Mouse (Mus musculus): ENCODE data around the gene Msi1. TPM values are rescaled to one million over a fixed set of nuclear protein-coding genes. Genes with fewer than 3 reads are reported as not detected.
"Not testable (repeated sequence)": the region's sequence is repeated elsewhere in the genome, so short reads cannot be mapped to it uniquely, and the experiment has no call there.

The Msi1 gene
- polyA plus RNA-seq, 1 experiment: 0.95 TPM

GRCm38 (mm10) chr5:115436421-115437124 lies 7.2 kb downstream of the Msi1 start:
- Histone ChIP-seq H3K27ac (ENCODE audit: control insufficient read depth, insufficient read depth, low read depth, low read length, poor library complexity) (no peak overlapping the region; the same call in 1 of the 2 replicates), H3K4me1 (ENCODE audit: control insufficient read depth, insufficient read depth, low read length) (no peaks in the 10 kb centered on the region), H3K4me3 (replicated peaks; ENCODE audit: control insufficient read depth, low read depth, low read length) (no peak overlapping the region)
- 5% methylated on average over 43 of the region's 43 CpGs for WGBS
- TF ChIP-seq POLR2A (IDR thresholded peaks at IDR 0.05; ENCODE audit: borderline replicate concordance, control insufficient read depth, low read depth, low read length) (no peak), CTCF (IDR thresholded peaks at IDR 0.05; ENCODE audit: control insufficient read depth, insufficient read depth, low read length) (no peak)

- Histone ChIP-seq H3K4me1 (ENCODE audit: control insufficient read depth, insufficient read depth, low read length) (no peaks in the 10 kb centered on the region), H3K4me3 (replicated peaks; ENCODE audit: control insufficient read depth, low read depth, low read length) (no peak overlapping the region), H3K27ac (ENCODE audit: control insufficient read depth, insufficient read depth, low read depth, low read length, poor library complexity) (no peak overlapping the region)
- TF ChIP-seq POLR2A (IDR thresholded peaks at IDR 0.05; ENCODE audit: borderline replicate concordance, control insufficient read depth, low read depth, low read length) (no peak), CTCF (IDR thresholded peaks at IDR 0.05; ENCODE audit: control insufficient read depth, insufficient read depth, low read length) (no peak)
- WGBS: 73% methylated on average over 7 of the region's 7 CpGs
These were observed 8.0 kb downstream of the Msi1 start for GRCm38 (mm10) chr5:115437242-115437944.

DNA sequence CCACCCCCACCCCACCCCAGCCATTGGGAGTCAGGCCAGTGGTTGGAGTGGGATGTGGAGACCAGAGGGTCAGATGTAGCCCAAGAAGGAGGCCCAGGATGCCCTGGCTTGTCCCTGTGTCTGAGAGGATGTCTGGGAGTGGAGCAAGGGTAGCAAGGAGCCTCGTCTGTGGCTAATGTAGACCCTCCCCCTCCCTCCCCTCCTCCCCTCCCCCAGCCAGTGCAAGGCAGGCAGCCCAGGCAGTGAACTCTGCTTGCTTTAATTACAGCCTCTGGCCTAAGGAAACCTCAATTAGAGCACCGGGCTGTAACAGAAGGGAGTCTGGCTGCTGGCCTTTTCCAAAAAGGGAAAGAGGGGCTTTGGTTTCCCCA lies 8.5 kb downstream of the Msi1 start:
- Histone ChIP-seq H3K4me1 (ENCODE audit: control insufficient read depth, insufficient read depth, low read length) (no peaks in the 10 kb centered on the region), H3K27ac (ENCODE audit: control insufficient read depth, insufficient read depth, low read depth, low read length, poor library complexity) (no peak overlapping the region), H3K4me3 (replicated peaks; ENCODE audit: control insufficient read depth, low read depth, low read length) (no peak overlapping the region)
- TF ChIP-seq POLR2A (IDR thresholded peaks at IDR 0.05; ENCODE audit: borderline replicate concordance, control insufficient read depth, low read depth, low read length) (no peak), CTCF (IDR thresholded peaks at IDR 0.05; ENCODE audit: control insufficient read depth, insufficient read depth, low read length) (no peak)
- 31% methylated on average over 2 of the region's 2 CpGs for WGBS

DNA sequence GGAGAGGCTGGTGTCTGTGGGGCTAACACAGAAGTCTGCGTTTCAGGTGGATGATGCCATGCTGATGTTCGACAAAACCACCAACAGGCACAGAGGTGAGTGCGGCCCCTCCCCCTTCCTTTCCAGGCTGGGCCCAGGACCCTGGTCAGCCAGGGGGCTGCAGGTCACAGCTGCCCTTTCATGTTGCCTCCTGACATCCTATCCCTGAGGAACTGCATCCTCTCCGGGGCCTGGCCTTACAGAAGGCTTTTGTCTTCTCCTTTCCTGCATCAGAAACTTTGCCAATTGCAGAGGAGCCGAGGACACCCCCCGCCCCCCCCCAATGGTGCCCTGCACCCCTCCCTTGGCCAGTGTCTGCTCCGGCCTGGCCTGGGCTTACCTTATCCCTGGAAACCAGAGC lies 9.3 kb downstream of the Msi1 start:
- Histone ChIP-seq H3K4me3 (replicated peaks; ENCODE audit: control insufficient read depth, low read depth, low read length) (no peak overlapping the region), H3K27ac (ENCODE audit: control insufficient read depth, insufficient read depth, low read depth, low read length, poor library complexity) (no peak overlapping the region), H3K4me1 (ENCODE audit: control insufficient read depth, insufficient read depth, low read length) (no peaks in the 10 kb centered on the region)
- TF ChIP-seq CTCF (IDR thresholded peaks at IDR 0.05; ENCODE audit: control insufficient read depth, insufficient read depth, low read length) (no peak), POLR2A (IDR thresholded peaks at IDR 0.05; ENCODE audit: borderline replicate concordance, control insufficient read depth, low read depth, low read length) (no peak)
- 66% methylated on average over 7 of the region's 7 CpGs for WGBS

DNA sequence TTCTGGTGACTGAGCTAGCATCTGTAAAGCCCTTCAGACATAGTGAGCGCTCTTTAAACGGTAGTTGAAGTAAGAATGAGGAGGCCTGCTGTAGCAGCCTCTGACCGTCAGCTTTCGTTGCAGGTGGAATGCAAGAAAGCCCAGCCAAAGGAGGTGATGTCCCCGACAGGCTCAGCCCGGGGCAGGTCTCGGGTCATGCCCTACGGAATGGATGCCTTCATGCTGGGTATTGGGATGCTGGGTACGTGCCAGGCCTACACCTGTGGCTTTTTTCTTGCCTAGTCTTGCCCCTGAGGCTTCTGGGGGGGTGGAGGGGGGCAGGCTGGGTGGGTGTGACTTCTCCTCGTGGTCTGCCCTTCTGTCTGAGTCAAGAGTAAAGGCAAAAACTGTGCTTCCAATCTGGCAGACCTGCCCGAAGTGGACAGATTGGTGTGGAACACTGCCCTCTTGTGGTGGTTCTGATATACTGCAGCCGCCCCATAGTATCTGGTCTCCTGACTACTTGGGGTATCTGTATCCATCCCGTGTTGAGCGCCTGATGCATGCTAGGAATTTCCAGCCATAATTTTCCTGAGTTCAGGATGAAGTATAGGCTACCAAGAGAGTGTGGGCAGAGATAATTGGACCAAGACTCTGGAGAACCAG lies 11.9 kb downstream of the Msi1 start:
- no peak overlapping the region for H3K27ac ChIP-seq (ENCODE audit: control insufficient read depth, insufficient read depth, low read depth, low read length, poor library complexity)
- no peaks in the 10 kb centered on the region for H3K4me1 ChIP-seq (ENCODE audit: control insufficient read depth, insufficient read depth, low read length)
- TF ChIP-seq CTCF (IDR thresholded peaks at IDR 0.05; ENCODE audit: control insufficient read depth, insufficient read depth, low read length) (peak; percentile 82), POLR2A (IDR thresholded peaks at IDR 0.05; ENCODE audit: borderline replicate concordance, control insufficient read depth, low read depth, low read length) (no peak)
- no peak overlapping the region for H3K4me3 ChIP-seq (replicated peaks; ENCODE audit: control insufficient read depth, low read depth, low read length)
- 41% methylated on average over 14 of the region's 14 CpGs for WGBS

DNA sequence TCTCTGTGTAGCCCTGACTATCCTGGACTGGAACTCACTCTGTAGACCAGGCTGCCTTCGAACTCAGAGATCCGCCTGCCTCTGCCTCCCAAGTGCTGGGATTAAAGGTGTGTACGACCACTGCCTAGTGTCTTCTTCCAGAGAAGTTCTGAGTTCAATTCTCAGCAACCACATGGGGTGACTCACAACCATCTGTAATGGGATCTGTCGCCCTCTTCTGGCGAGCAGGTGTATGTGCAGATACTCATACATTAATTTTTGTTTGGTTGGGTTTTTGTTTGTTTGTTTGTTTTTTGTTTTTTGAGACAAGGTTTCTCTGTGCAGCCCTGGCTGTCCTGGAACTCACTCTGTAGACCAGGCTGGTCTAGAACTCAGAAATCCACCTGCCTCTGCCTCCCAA lies 13.3 kb downstream of the Msi1 start:
- H3K4me3 ChIP-seq (replicated peaks; ENCODE audit: control insufficient read depth, low read depth, low read length); H3K27ac ChIP-seq (ENCODE audit: control insufficient read depth, insufficient read depth, low read depth, low read length, poor library complexity); H3K4me1 ChIP-seq (ENCODE audit: control insufficient read depth, insufficient read depth, low read length): not testable (repeated sequence)
- 46% methylated on average over 5 of the region's 5 CpGs for WGBS
- TF ChIP-seq CTCF (IDR thresholded peaks at IDR 0.05; ENCODE audit: control insufficient read depth, insufficient read depth, low read length): peak; percentile 62

DNA sequence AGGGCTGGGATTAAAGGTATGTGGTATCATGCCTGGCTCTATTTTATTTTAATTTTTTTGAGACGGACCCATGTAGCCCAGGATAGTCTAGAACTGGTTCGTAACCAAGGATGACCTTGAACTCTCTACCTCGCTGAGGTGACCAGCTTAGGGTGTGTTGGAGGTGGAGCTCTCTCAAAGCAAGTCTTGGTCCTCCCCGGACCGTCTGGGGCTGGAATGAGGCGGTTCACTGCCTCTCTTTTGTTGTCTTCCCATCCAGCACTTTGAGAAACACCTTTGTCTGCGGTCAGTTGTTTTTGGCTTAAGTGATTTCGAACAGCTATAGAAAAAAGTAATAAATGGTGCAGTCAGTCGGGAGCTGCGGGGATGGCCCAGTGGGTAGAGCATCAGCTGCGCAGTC lies 14.7 kb downstream of the Msi1 start:
- Histone ChIP-seq H3K4me1 (ENCODE audit: control insufficient read depth, insufficient read depth, low read length) (no peaks in the 10 kb centered on the region), H3K27ac (ENCODE audit: control insufficient read depth, insufficient read depth, low read depth, low read length, poor library complexity) (no peak overlapping the region), H3K4me3 (replicated peaks; ENCODE audit: control insufficient read depth, low read depth, low read length) (no peak overlapping the region)
- WGBS: 82% methylated on average over 11 of the region's 11 CpGs
- TF ChIP-seq POLR2A (IDR thresholded peaks at IDR 0.05; ENCODE audit: borderline replicate concordance, control insufficient read depth, low read depth, low read length) (no peak), CTCF (IDR thresholded peaks at IDR 0.05; ENCODE audit: control insufficient read depth, insufficient read depth, low read length) (no peak)

GRCm38 (mm10) chr5:115447108-115447507 lies 17.7 kb downstream of the Msi1 start:
- Histone ChIP-seq H3K4me3 (replicated peaks; ENCODE audit: control insufficient read depth, low read depth, low read length) (no peak overlapping the region), H3K4me1 (ENCODE audit: control insufficient read depth, insufficient read depth, low read length) (no peaks in the 10 kb centered on the region), H3K27ac (ENCODE audit: control insufficient read depth, insufficient read depth, low read depth, low read length, poor library complexity) (no peak overlapping the region)
- 83% methylated on average over 17 of the region's 17 CpGs for WGBS
- TF ChIP-seq POLR2A (IDR thresholded peaks at IDR 0.05; ENCODE audit: borderline replicate concordance, control insufficient read depth, low read depth, low read length) (no peak), CTCF (IDR thresholded peaks at IDR 0.05; ENCODE audit: control insufficient read depth, insufficient read depth, low read length) (no peak)
